20 mouse cellular contexts compared by ENCODE assay signal in the genomic region with DNA sequence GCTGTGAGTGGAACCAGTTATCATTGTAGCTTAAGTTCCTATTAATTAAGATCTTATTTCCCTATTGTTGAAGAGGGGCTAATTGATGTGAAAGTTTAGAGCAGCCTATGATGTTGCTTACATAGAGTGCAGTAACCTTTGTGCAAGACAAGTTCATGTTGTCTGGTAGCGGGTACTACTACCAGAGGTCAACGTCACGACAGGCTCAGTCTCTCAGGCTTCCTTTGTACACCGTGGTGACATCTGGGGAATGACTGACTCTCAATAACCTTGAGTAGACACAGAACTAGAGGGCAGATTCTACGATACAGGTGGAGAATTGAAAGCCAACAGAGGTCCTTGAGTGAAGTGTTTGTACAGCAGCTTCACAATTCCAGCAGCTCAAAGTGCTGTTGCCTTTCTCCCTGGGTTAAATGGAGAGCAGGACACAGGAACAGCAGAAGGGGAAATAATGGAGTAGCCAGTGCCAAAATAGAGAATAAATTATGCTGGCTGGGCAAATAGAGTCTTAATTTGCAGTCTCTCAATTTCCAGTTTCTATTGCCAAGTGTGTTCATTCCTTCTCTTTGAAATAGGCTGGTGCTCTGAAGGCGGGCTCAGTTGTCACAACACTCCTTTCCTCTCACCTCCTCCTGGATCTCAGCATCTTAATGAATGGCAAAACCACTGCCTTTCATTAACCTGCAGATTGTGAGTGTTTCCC.
A peak's percentile ranks its signal among the peaks of the same experiment; 100 is the strongest.
DNase-seq lines count a peak whose midpoint lies in the region; ATAC-seq and TF ChIP-seq lines count a peak whose summit lies in the region.
"Had no signal": no experiment of that assay in that cellular context is flagged by ENCODE, and none has a peak within 500 bp of the region (broad histone marks: within the 10 kb centered on the region; RNA-seq: fewer than 3 reads in every experiment).

No protein-coding gene starts in this region.

- TF ChIP-seq CTCF in lung, adult 2 months (IDR thresholded peaks at IDR 0.05; ENCODE audit: insufficient read depth, low read length) = no peak
- no peak for TF ChIP-seq CTCF in forebrain, postnatal 0 days (IDR thresholded peaks at IDR 0.05; ENCODE audit: low read depth)

- no peaks in the 10 kb centered on the region for H3K27me3 ChIP-seq in forebrain, embryonic 14.5 days (replicated peaks; ENCODE audit: control insufficient read depth, insufficient read depth, low read length)
- H3K27me3 ChIP-seq in forebrain, embryonic 12.5 days = no peaks in the 10 kb centered on the region
- H3K27me3 ChIP-seq in lung, embryonic 16.5 days (ENCODE audit: control insufficient read depth, insufficient read depth, low read depth, low read length) = no peaks in the 10 kb centered on the region
- no peaks in the 10 kb centered on the region for H3K27me3 ChIP-seq in forebrain, postnatal 0 days (ENCODE audit: insufficient read depth, low read length)
- no peaks in the 10 kb centered on the region for H3K27me3 ChIP-seq in hindbrain, embryonic 10.5 days (ENCODE audit: insufficient read depth, poor library complexity, severe bottlenecking)
- H3K27me3 ChIP-seq: embryonic facial prominence, embryonic 15.5 days; heart, embryonic 12.5 days; hindbrain, embryonic 15.5 days; Patski had no signal

- ATAC-seq in forebrain, embryonic 14.5 days = peak; percentile 72
- no peak for ATAC-seq in forebrain, embryonic 12.5 days (ENCODE audit: low FRiP score)
- 0 out of 2 replicates have a peak, but pooled peaks have one; percentile 12 for ATAC-seq in lung, embryonic 16.5 days (ENCODE audit: low read depth)
- ATAC-seq in forebrain, postnatal 0 days = peak; percentile 45; the same call in 1 of the 2 replicates
- ATAC-seq: activated CD4-positive, CD25-positive, alpha-beta regulatory T cell, adult 4 months; Patski had no signal

- no peak overlapping the region for H3K4me3 ChIP-seq in forebrain, embryonic 14.5 days (ENCODE audit: low read depth, low read length)
- H3K4me3 ChIP-seq in forebrain, embryonic 12.5 days (replicated peaks) = no peak overlapping the region
- H3K4me3 ChIP-seq in lung, embryonic 16.5 days (ENCODE audit: low read length) = no peak overlapping the region
- H3K4me3 ChIP-seq in lung, adult 2 months (replicated peaks; ENCODE audit: extremely low read depth, low read depth, low read length) = no peak overlapping the region
- no peak overlapping the region for H3K4me3 ChIP-seq in forebrain, postnatal 0 days (ENCODE audit: low read depth, low read length)
- no peak overlapping the region for H3K4me3 ChIP-seq in hindbrain, embryonic 10.5 days
- H3K4me3 ChIP-seq: embryonic facial prominence, embryonic 15.5 days; erythroblast, embryonic 14.5 days; gastrocnemius, adult 2 months; heart, embryonic 12.5 days; hindbrain, embryonic 15.5 days had no signal

- no peak overlapping the region for H3K9ac ChIP-seq in forebrain, embryonic 14.5 days (ENCODE audit: low read length)
- no peak overlapping the region for H3K9ac ChIP-seq in forebrain, embryonic 12.5 days
- no peak overlapping the region for H3K9ac ChIP-seq in lung, embryonic 16.5 days (ENCODE audit: low read length)
- H3K9ac ChIP-seq in forebrain, postnatal 0 days = no peak overlapping the region
- H3K9ac ChIP-seq: embryonic facial prominence, embryonic 15.5 days; heart, embryonic 12.5 days; hindbrain, embryonic 15.5 days had no signal

- TF ChIP-seq POLR2A in lung, adult 2 months (IDR thresholded peaks at IDR 0.05; ENCODE audit: borderline replicate concordance, extremely low read depth, low read depth, low read length) = no peak

- whole genome bisulfite sequencing in forebrain, embryonic 14.5 days = 39% methylated on average over 6 of the region's 6 CpGs
- 56% methylated on average over 6 of the region's 6 CpGs for WGBS in forebrain, embryonic 12.5 days
- WGBS in lung, embryonic 16.5 days = 60% methylated on average over 6 of the region's 6 CpGs
- 72% methylated on average over 6 of the region's 6 CpGs for whole genome bisulfite sequencing in lung, adult 2 months
- WGBS in forebrain, postnatal 0 days = 40% methylated on average over 6 of the region's 6 CpGs
- WGBS in hindbrain, embryonic 10.5 days = 86% methylated on average over 6 of the region's 6 CpGs

- peaks cover 11% of the 10 kb centered on the region for H3K4me1 ChIP-seq in forebrain, embryonic 14.5 days (ENCODE audit: control insufficient read depth, insufficient read depth, low read length)
- H3K4me1 ChIP-seq in forebrain, embryonic 12.5 days = no peaks in the 10 kb centered on the region
- H3K4me1 ChIP-seq in lung, embryonic 16.5 days (replicated peaks; ENCODE audit: control insufficient read depth, insufficient read depth, low read length) = no peaks in the 10 kb centered on the region
- H3K4me1 ChIP-seq in lung, adult 2 months (ENCODE audit: control insufficient read depth, insufficient read depth, low read length) = no peaks in the 10 kb centered on the region; the same call in 1 of the 2 replicates
- H3K4me1 ChIP-seq in forebrain, postnatal 0 days (ENCODE audit: insufficient read depth) = peaks cover 4% of the 10 kb centered on the region; the same call in 1 of the 2 replicates
- H3K4me1 ChIP-seq in hindbrain, embryonic 10.5 days (replicated peaks) = no peaks in the 10 kb centered on the region
- H3K4me1 ChIP-seq: embryonic facial prominence, embryonic 15.5 days; heart, embryonic 12.5 days; hindbrain, embryonic 15.5 days had no signal

- H3K4me2 ChIP-seq in forebrain, embryonic 14.5 days (ENCODE audit: low read length) = no peak overlapping the region
- no peak overlapping the region for H3K4me2 ChIP-seq in forebrain, embryonic 12.5 days
- no peak overlapping the region for H3K4me2 ChIP-seq in lung, embryonic 16.5 days (ENCODE audit: low read depth, low read length)
- H3K4me2 ChIP-seq in forebrain, postnatal 0 days (ENCODE audit: low read depth) = no peak overlapping the region
- H3K4me2 ChIP-seq: embryonic facial prominence, embryonic 15.5 days; heart, embryonic 12.5 days; hindbrain, embryonic 15.5 days had no signal

- 0 out of 2 replicates have a peak, but pooled peaks cover 3% of the 10 kb centered on the region for H3K36me3 ChIP-seq in forebrain, embryonic 14.5 days (ENCODE audit: control insufficient read depth, insufficient read depth, low read length)
- H3K36me3 ChIP-seq in forebrain, embryonic 12.5 days (replicated peaks) = peaks cover 9% of the 10 kb centered on the region
- H3K36me3 ChIP-seq in lung, embryonic 16.5 days (ENCODE audit: control insufficient read depth, insufficient read depth, low read length) = peaks cover 4% of the 10 kb centered on the region
- H3K36me3 ChIP-seq in forebrain, postnatal 0 days (ENCODE audit: insufficient read depth) = no peaks in the 10 kb centered on the region
- peaks cover 20% of the 10 kb centered on the region for H3K36me3 ChIP-seq in hindbrain, embryonic 10.5 days
- H3K36me3 ChIP-seq: hindbrain, embryonic 15.5 days had no signal

- H3K27ac ChIP-seq in forebrain, embryonic 14.5 days (ENCODE audit: low read depth, low read length) = no peak overlapping the region
- no peak overlapping the region for H3K27ac ChIP-seq in forebrain, embryonic 12.5 days
- H3K27ac ChIP-seq in lung, embryonic 16.5 days (ENCODE audit: low read length) = no peak overlapping the region
- no peak overlapping the region for H3K27ac ChIP-seq in forebrain, postnatal 0 days (ENCODE audit: low read depth, low read length)
- no peak overlapping the region for H3K27ac ChIP-seq in hindbrain, embryonic 10.5 days
- H3K27ac ChIP-seq: embryonic facial prominence, embryonic 15.5 days; gastrocnemius, adult 2 months; hindbrain, embryonic 15.5 days had no signal

- peak; percentile 56 for DNase-seq in forebrain, embryonic 14.5 days (ENCODE audit: low spot score)
- no peak for DNase-seq in lung, adult 2 months
- peak; percentile 19 for DNase-seq in Muller cell, postnatal 12 days (ENCODE audit: inconsistent ontology term)
- DNase-seq in forebrain, postnatal 0 days = no peak
- DNase-seq in hindbrain, embryonic 10.5 days (ENCODE audit: low spot score) = no peak
- DNase-seq: adrenal gland, adult 2 months; adrenal gland, postnatal 25 days; cerebellum, adult 2 months; cerebellum, postnatal 14 days; embryo, embryonic 11 days; gastrocnemius, adult 2 months; gastrocnemius, postnatal 25 days had no signal

- H3K9me3 ChIP-seq in forebrain, embryonic 14.5 days (replicated peaks; ENCODE audit: control insufficient read depth, low read length) = no peaks in the 10 kb centered on the region
- no peaks in the 10 kb centered on the region for H3K9me3 ChIP-seq in forebrain, embryonic 12.5 days
- no peaks in the 10 kb centered on the region for H3K9me3 ChIP-seq in lung, embryonic 16.5 days (ENCODE audit: control insufficient read depth, low read length)
- H3K9me3 ChIP-seq in forebrain, postnatal 0 days (ENCODE audit: low read length) = no peaks in the 10 kb centered on the region
- no peaks in the 10 kb centered on the region for H3K9me3 ChIP-seq in hindbrain, embryonic 10.5 days
- H3K9me3 ChIP-seq: embryonic facial prominence, embryonic 15.5 days; heart, embryonic 12.5 days; hindbrain, embryonic 15.5 days had no signal

Comparison
In these comparisons a context has a peak if more than half of its experiments do, and no peak if none do; other contexts are left out.
1. DNase-seq: peak in forebrain, embryonic 14.5 days (single experiment) and Muller cell, postnatal 12 days (single experiment); none in lung, adult 2 months (single experiment), forebrain, postnatal 0 days (single experiment) and hindbrain, embryonic 10.5 days (single experiment).